Mouse (Mus musculus): ENCODE results near the gene Gm47189. TPM values are rescaled to one million over a fixed set of nuclear protein-coding genes. Genes with fewer than 3 reads are reported as not detected.

The Gm47189 gene
- not detected for polyA plus RNA-seq (2014; fragmentation: Illumina TruSeq; extraction: RNeasy Lipid Tissue Mini Kit (QIAGEN cat#74804); ENCODE audit: insufficient read depth, low read depth, low replicate concordance)

GRCm38 (mm10) chr14:41772341-41772740, at the start of gene Gm47189:
Gene Gm47189, minus strand, starts transcription at chr14:41772441.

GRCm38 (mm10) chr14:41750514-41750913, 21.7 kb downstream of the Gm47189 start, which contains the start of gene Gm7929:
Gene Gm7929, minus strand, starts transcription at chr14:41750614.

Other genes with a start within 250 kb of the Gm47189 start
- not detected for gene Gm7970, start 216.9 kb downstream of the Gm47189 start, polyA plus RNA-seq (2014; fragmentation: Illumina TruSeq; extraction: RNeasy Lipid Tissue Mini Kit (QIAGEN cat#74804); ENCODE audit: insufficient read depth, low read depth, low replicate concordance)
- gene 1700049E17Rik2, start 199.2 kb downstream of the Gm47189 start, polyA plus RNA-seq (2014; fragmentation: Illumina TruSeq; extraction: RNeasy Lipid Tissue Mini Kit (QIAGEN cat#74804); ENCODE audit: insufficient read depth, low read depth, low replicate concordance) = not detected
- not detected for gene Gm3072, start 147.8 kb downstream of the Gm47189 start, polyA plus RNA-seq (2014; fragmentation: Illumina TruSeq; extraction: RNeasy Lipid Tissue Mini Kit (QIAGEN cat#74804); ENCODE audit: insufficient read depth, low read depth, low replicate concordance)
- not detected for gene Gm3676, start 126.0 kb downstream of the Gm47189 start, polyA plus RNA-seq (2014; fragmentation: Illumina TruSeq; extraction: RNeasy Lipid Tissue Mini Kit (QIAGEN cat#74804); ENCODE audit: insufficient read depth, low read depth, low replicate concordance)
- gene Gm8068, start 70.6 kb downstream of the Gm47189 start, polyA plus RNA-seq (2014; fragmentation: Illumina TruSeq; extraction: RNeasy Lipid Tissue Mini Kit (QIAGEN cat#74804); ENCODE audit: insufficient read depth, low read depth, low replicate concordance) = not detected
- not detected for gene Gm7929, start 21.8 kb downstream of the Gm47189 start, polyA plus RNA-seq (2014; fragmentation: Illumina TruSeq; extraction: RNeasy Lipid Tissue Mini Kit (QIAGEN cat#74804); ENCODE audit: insufficient read depth, low read depth, low replicate concordance)
- gene Gm7980, start 134.8 kb upstream of the Gm47189 start, polyA plus RNA-seq (2014; fragmentation: Illumina TruSeq; extraction: RNeasy Lipid Tissue Mini Kit (QIAGEN cat#74804); ENCODE audit: insufficient read depth, low read depth, low replicate concordance) = not detected
- not detected for gene 1700049E17Rik1, start 152.5 kb upstream of the Gm47189 start, polyA plus RNA-seq (2014; fragmentation: Illumina TruSeq; extraction: RNeasy Lipid Tissue Mini Kit (QIAGEN cat#74804); ENCODE audit: insufficient read depth, low read depth, low replicate concordance)
- not detected for gene 1700024B05Rik, start 171.6 kb upstream of the Gm47189 start, polyA plus RNA-seq (2014; fragmentation: Illumina TruSeq; extraction: RNeasy Lipid Tissue Mini Kit (QIAGEN cat#74804); ENCODE audit: insufficient read depth, low read depth, low replicate concordance)
- gene Gm6401, start 195.5 kb upstream of the Gm47189 start, polyA plus RNA-seq (2014; fragmentation: Illumina TruSeq; extraction: RNeasy Lipid Tissue Mini Kit (QIAGEN cat#74804); ENCODE audit: insufficient read depth, low read depth, low replicate concordance) = not detected
- not detected for gene Gm3543, start 210.9 kb upstream of the Gm47189 start, polyA plus RNA-seq (2014; fragmentation: Illumina TruSeq; extraction: RNeasy Lipid Tissue Mini Kit (QIAGEN cat#74804); ENCODE audit: insufficient read depth, low read depth, low replicate concordance)